Mouse (Mus musculus): ENCODE data around the gene Vstm5.

GRCm38 (mm10) chr9:15300056-15300455 lies 61.2 kb downstream of the Vstm5 start:
- TF ChIP-seq CTCF (IDR thresholded peaks at IDR 0.05; ENCODE audit: extremely low read depth, insufficient read depth, low read length) (no peak), POLR2A (IDR thresholded peaks at IDR 0.05; ENCODE audit: extremely low read depth, insufficient read depth, low read length) (no peak)
